Mouse (Mus musculus) forebrain, embryonic 15.5 days (tissue): ENCODE measurements at regions not wholly inside any gene's neighbourhood (a gene's known extent, or its start where the extent isn't known, plus 50 kb on each side); places are given as distances from the start of the nearest gene placed in this dataset.

Experiments
- ATAC-seq: fragments of 200-750 bp; cut with Nextera tagmentation; replicated peaks from 2 replicates; pipeline ENCODE4 v1.8.0; 2017; ENCODE audit warnings: mild to moderate bottlenecking, moderate TSS enrichment, moderate library complexity
- H3K27ac ChIP-seq: fragments of 300-500 bp; sonication (generic); replicated peaks from 2 replicates; pipeline ENCODE4 v1.5.1; 2015; ENCODE audit warnings: mild to moderate bottlenecking, inconsistent platforms
- H3K27me3 ChIP-seq: fragments of 300-500 bp; sonication (generic); 2 replicates; pipeline ENCODE4 v1.6.1; 2015; ENCODE audit warnings: inconsistent platforms
- H3K36me3 ChIP-seq: fragments of 300-500 bp; sonication (generic); 2 replicates; pipeline ENCODE4 v1.6.1; 2015; ENCODE audit warnings: mild to moderate bottlenecking, inconsistent platforms
- H3K4me1 ChIP-seq: fragments of 300-500 bp; sonication (generic); 2 replicates; pipeline ENCODE4 v1.6.1; 2015; ENCODE audit warnings: inconsistent platforms
- H3K4me2 ChIP-seq: fragments of 300-500 bp; sonication (generic); replicated peaks from 2 replicates; pipeline ENCODE4 v1.6.1; 2015; ENCODE audit warnings: mild to moderate bottlenecking, inconsistent platforms
- H3K4me3 ChIP-seq: fragments of 300-500 bp; sonication (generic); 2 replicates; pipeline ENCODE4 v1.5.1; 2015; ENCODE audit warnings: mild to moderate bottlenecking, inconsistent platforms
- H3K9ac ChIP-seq: fragments of 300-500 bp; sonication (generic); replicated peaks from 2 replicates; pipeline ENCODE4 v1.6.1; 2015; ENCODE audit warnings: mild to moderate bottlenecking, inconsistent platforms
- H3K9me3 ChIP-seq: fragments of 300-500 bp; sonication (generic); 2 replicates; pipeline ENCODE4 v1.6.1; 2016; ENCODE audit warnings: inconsistent platforms
- WGBS: fragments of 180-500 bp; shearing (Covaris S2); methylation state at CpG from one replicate; pipeline ENCODE4 v1.1.7; 2015; ENCODE audit warnings: mixed read lengths; 5-methylcytosine and 5-hydroxymethylcytosine counted together

DNA sequence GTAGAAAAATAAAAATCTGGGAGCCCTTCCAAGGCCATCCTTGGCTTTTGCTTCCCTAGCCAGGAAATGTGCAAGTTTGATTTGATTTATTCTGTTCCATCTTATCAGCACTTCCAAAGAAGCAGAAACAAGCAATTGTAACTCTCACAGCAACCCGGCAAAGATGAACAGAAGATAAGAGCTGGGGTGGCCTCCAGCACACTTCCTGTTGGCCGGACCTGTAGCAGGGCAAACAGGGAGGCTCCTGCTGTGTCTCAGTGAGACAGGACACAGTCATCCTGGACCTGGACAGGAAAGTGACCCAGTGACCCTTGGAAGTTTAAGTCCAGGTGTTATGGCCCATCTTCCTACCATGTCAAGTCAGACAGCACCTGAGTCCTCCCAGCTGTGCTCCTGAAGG, 58.6 kb upstream of the Cldn5 start:
- H3K27ac ChIP-seq: no peak overlapping the region
- no peak overlapping the region for H3K9ac ChIP-seq
- H3K4me2 ChIP-seq: no peak overlapping the region
- H3K27me3 ChIP-seq: no peaks in the 10 kb centered on the region
- H3K36me3 ChIP-seq: no peaks in the 10 kb centered on the region
- WGBS: 86% methylated on average over 2 of the region's 2 CpGs
- no peak overlapping the region for H3K4me3 ChIP-seq
- H3K4me1 ChIP-seq: no peaks in the 10 kb centered on the region
- ATAC-seq: no peak
- H3K9me3 ChIP-seq: no peaks in the 10 kb centered on the region

DNA sequence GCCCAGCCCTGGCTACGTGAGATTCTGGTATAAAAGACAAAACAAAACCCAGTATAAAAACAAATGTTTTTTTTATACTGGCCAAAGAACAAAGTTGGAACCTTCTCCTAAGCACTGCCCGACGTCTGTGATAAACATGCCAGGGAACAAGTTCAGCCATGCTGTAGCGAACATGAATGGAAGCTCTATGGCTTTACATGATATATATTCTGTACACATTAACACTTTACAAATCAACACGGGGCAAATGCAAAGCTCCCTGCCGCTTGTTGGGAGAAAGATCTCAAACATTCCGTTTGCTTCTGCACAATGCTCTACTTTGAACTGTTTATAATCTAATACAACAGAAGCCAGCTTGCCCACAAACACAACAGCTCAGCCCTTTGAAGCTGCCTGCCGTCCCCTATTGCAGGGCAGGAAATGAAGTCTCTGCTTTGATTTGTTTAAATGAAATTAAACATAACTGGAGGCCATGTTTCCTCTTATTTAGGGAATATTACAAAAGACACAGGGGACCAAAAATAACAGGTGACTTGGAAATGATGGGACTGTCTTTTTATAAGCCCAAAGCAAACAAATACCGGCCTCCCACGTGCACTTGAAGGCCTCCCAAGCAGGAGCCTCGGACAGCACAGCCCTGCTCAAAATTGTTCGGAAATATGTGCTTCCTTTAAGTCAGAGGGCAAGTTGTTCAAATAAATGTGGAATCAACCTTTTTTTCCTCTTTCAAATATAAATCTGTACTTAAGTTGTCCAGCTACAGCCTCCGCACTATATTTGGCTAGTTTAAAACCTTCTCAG, 56.0 kb upstream of the Cldn5 start:
- H3K36me3 ChIP-seq: no peaks in the 10 kb centered on the region
- H3K4me2 ChIP-seq: no peak overlapping the region
- H3K27ac ChIP-seq: no peak overlapping the region
- no peaks in the 10 kb centered on the region for H3K9me3 ChIP-seq
- H3K9ac ChIP-seq: no peak overlapping the region
- WGBS: 52% methylated on average over 13 of the region's 13 CpGs
- no peaks in the 10 kb centered on the region for H3K27me3 ChIP-seq
- no peak overlapping the region for H3K4me3 ChIP-seq
- no peaks in the 10 kb centered on the region for H3K4me1 ChIP-seq
- ATAC-seq: no peak

DNA sequence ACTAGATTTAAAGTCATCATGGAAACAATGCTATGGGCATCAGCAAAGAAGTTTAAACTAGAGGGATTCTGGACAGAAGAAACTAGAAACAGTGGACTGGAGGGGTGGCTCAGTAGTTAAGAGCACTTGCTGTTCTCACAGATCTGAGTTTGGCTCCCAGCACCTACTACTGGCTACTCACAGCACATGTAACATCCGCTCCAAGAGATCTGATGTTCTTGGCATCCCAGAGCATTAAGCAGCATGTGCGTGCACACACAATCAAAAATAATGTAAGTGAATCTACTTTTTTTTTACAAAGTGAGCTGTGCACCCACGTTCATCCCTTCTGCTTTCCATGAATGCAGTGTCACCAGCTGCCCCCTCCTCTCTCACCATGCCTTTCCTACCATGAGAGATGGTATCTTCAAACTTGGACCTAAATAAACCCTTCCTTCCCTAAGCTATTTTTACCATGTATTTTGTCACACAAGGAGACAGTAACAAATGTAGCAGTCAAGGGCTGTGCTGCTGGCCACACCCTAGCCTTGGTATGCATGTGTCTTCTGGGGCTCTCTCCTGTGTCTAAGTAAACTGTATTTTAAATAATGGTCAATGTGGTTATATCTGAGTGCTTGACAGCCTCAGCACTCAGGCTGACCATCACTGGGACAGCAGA, 53.3 kb upstream of the Cldn5 start:
- Histone ChIP-seq H3K9ac (no peak overlapping the region), H3K36me3 (no peaks in the 10 kb centered on the region), H3K4me2 (no peak overlapping the region), H3K9me3 (no peaks in the 10 kb centered on the region), H3K4me1 (no peaks in the 10 kb centered on the region), H3K27me3 (no peaks in the 10 kb centered on the region), H3K27ac (no peak overlapping the region), H3K4me3 (no peak overlapping the region)
- WGBS: 76% methylated on average over 3 of the region's 3 CpGs
- no peak for ATAC-seq

DNA sequence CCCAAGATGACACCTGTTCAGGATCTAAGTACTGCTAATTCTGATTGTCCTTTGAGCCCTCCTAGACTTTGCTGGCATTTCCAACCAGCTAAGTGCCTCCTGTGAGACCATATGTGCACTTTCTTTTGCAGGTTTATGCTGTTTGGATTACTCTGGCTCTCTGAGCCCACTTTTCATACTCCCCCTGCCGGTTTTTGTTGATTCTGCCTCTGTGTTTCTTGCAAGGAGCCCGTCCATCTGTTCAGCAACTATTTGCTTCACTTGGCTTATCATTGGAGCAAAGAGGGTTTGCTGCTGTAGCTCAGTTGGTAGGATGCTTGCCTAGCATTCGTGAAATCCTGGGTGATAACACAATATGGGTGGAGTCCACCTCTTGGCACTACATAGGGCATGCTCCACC, 52.8 kb upstream of the Cldn5 start:
- H3K4me3 ChIP-seq: no peak overlapping the region
- no peak for ATAC-seq
- H3K4me1 ChIP-seq: no peaks in the 10 kb centered on the region
- H3K27ac ChIP-seq: no peak overlapping the region
- no peaks in the 10 kb centered on the region for H3K9me3 ChIP-seq
- H3K9ac ChIP-seq: no peak overlapping the region
- H3K4me2 ChIP-seq: no peak overlapping the region
- H3K27me3 ChIP-seq: no peaks in the 10 kb centered on the region
- WGBS: 48% methylated on average over 3 of the region's 3 CpGs
- no peaks in the 10 kb centered on the region for H3K36me3 ChIP-seq

DNA sequence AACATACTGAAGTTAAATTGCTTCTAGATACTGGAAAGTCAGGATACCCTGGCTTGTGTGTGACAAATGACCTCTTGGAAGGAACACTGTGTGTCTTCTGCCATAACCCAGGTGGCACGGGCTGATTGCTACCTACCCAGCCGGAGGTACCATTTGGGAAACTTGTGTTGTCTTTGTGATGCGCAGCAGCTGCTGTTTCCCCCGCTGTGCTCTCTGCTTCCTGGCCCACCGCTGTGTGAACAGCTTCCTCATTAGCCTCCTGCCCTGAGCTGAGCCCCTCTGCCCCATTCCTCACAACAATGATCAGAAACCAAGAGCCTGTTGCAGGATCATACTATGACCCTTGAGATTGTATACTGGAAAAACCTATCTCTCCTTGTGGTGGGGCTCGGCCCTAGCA, 51.9 kb upstream of the Cldn5 start:
- 40% methylated on average over 6 of the region's 6 CpGs for WGBS
- Histone ChIP-seq H3K36me3 (no peaks in the 10 kb centered on the region), H3K4me2 (no peak overlapping the region), H3K27ac (no peak overlapping the region), H3K9ac (no peak overlapping the region), H3K27me3 (no peaks in the 10 kb centered on the region), H3K4me1 (no peaks in the 10 kb centered on the region), H3K9me3 (no peaks in the 10 kb centered on the region), H3K4me3 (no peak overlapping the region)
- no peak for ATAC-seq
